Mouse (Mus musculus) G1E (cell line): Measurements from ENCODE around the gene Pcsk4. TPM values are rescaled to one million over a fixed set of nuclear protein-coding genes. Genes with fewer than 3 reads are reported as not detected.

Experiments used
- ATAC-seq: 2 replicates; pipeline ENCODE4 v1.8.0; 2016; ENCODE audit warnings: mild to moderate bottlenecking; ENCODE audit not compliant: insufficient number of reproducible peaks, poor library complexity, low FRiP score, severe bottlenecking; ENCODE audit errors: extremely low read depth
- DNase-seq: peaks from one replicate; pipeline ENCODE4 v3.0.0; 2012; ENCODE audit warnings: low spot score
- H3K27me3 ChIP-seq: 2 replicates; pipeline ENCODE4 v1.6.1; 2012; ENCODE audit warnings: mild to moderate bottlenecking, low read length, inconsistent platforms; ENCODE audit not compliant: insufficient read depth
- H3K36me3 ChIP-seq: replicated peaks from 2 replicates; pipeline ENCODE3; 2012; ENCODE audit warnings: mild to moderate bottlenecking, inconsistent platforms
- H3K4me1 ChIP-seq: 2 replicates; pipeline ENCODE4 v1.6.1; 2012; ENCODE audit warnings: low read depth, low read length, inconsistent platforms, mixed read lengths; ENCODE audit not compliant: insufficient read depth
- H3K4me3 ChIP-seq: 2 replicates; pipeline ENCODE4 v1.5.1; 2012; ENCODE audit warnings: low read depth, mild to moderate bottlenecking, inconsistent platforms, low read length, moderate library complexity, mixed read lengths
- H3K9me3 ChIP-seq: replicated peaks from 2 replicates; pipeline ENCODE4 v1.6.1; 2012; ENCODE audit warnings: inconsistent platforms
- CTCF ChIP-seq: IDR thresholded peaks from 2 replicates; pipeline ENCODE4 v1.5.1; 2012; ENCODE audit warnings: low read depth, low read length, inconsistent platforms, mixed read lengths
- GATA1 ChIP-seq: IDR thresholded peaks from 2 replicates; pipeline ENCODE4 v1.6.1; 2012; ENCODE audit warnings: borderline replicate concordance, low read length, inconsistent platforms, mixed read lengths
- GATA2 ChIP-seq: IDR thresholded peaks from 2 replicates; pipeline ENCODE4 v1.6.1; 2012; ENCODE audit warnings: low read depth, low read length, inconsistent platforms, borderline replicate concordance
- POLR2AphosphoS5 ChIP-seq: IDR thresholded peaks from 2 replicates; pipeline ENCODE4 v1.6.1; 2012; ENCODE audit warnings: low read depth, low read length, inconsistent platforms; ENCODE audit not compliant: insufficient replicate concordance
- TAL1 ChIP-seq: conservative IDR thresholded peaks from 2 replicates; pipeline ENCODE4 v1.6.1; 2012; ENCODE audit warnings: low read depth, low read length, inconsistent platforms, mixed read lengths
- polyA plus RNA-seq: library from polyadenylated mRNA; stranded (reverse); fragments of >175 nt; gene quantifications from 2 replicates; pipeline ENCODE4 v1.2.3, GENCODE M21; 2012
- total RNA-seq, 2 experiments: library from RNA; stranded (forward) in 1 of 2; stranded (reverse) in 1 of 2; fragments of 200-1000 nt in 1 of 2; fragments of >200 nt in 1 of 2; fragmentation: Nextera tagmentation in 1 of 2; gene quantifications; 2 replicates each; pipeline ENCODE4 v1.2.3; 2014 to 2017

Gene Pcsk4
- total and polyA plus RNA-seq, 3 experiments, result 0.87 to 12.4 (median 6.7) TPM

DNA sequence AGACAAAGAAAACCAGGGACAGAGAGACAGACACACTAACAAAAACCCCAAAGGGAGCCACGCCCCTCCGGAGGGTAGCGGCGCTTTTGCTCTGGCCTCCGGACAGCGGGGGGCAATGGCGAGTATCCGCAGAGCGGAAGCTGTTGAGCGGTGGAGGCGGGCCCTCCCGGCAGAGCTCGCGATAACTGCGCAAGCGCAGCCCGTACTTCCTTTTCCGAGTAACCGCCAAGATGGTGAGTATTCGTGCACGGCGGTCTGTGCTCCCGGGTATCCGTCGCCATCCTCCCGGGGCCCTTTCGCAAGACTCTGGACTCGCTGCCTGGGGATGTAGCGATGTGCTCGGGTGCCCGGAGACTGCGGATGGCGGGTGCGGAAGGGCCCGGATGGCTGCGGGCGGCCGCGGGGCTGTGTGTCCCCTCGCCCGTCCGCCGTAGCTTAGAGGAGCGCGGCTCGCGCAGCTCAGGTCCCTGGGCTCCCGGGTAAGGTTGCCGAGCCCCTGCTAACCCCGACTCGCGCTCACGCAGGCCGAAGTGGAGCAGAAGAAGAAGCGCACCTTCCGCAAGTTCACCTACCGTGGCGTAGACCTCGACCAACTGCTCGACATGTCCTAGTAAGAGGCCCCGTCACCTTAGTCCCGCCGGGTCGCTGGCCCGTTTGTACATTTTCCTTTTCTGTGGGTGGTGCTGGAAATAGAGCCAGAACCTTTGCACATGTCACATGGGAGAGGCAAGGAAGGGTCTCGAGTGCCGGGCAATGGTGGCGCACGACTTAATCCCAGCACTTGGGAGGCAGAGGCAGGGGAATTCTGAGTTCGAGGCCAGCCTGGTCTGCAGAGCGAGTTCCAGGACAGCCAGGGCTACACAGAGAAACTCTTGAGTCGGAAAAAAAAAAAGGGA lies 36.8 kb downstream of the Pcsk4 start, which contains the start of gene Rps15:
TSS of gene Rps15 (plus strand) at position 203 of the 896 bp plus-strand sequence.
- peak; percentile 89 for DNase-seq
- Histone ChIP-seq H3K4me3 (peak within 1 kb of the TSS; percentile 83), H3K27me3 (peaks cover 12% of the 10 kb centered on the region), H3K4me1 (peaks cover 57% of the 10 kb centered on the region), H3K9me3 (no peaks in the 10 kb centered on the region), H3K36me3 (peaks cover 50% of the 10 kb centered on the region)
- no peak for TF ChIP-seq GATA1
- no peak for TF ChIP-seq CTCF
- TF ChIP-seq GATA2, result no peak
- no peak for TF ChIP-seq POLR2AphosphoS5
- no peak for TF ChIP-seq TAL1
- ATAC-seq, result peak; percentile 84

DNA sequence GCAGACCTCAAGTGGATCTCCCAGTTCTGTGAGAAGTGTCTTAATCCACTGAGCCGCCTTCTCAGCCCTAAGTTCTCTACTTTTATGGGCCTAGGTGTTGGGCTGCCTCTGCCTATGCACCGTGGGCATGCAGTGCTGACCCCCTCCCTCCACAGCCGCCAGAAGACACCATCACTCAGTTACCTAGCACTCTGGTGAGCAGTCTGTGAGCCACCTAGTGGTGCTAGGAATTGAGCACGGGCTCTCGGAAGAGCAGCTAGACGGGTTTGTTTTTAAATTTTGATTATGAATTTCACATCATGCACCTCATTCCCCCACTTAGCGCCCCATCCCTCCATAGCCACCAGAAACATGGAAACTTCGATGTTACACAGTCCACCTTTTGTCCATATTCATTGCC lies 40.6 kb downstream of the Pcsk4 start:
- Histone ChIP-seq H3K4me3 (no peak overlapping the region), H3K27me3 (no peaks in the 10 kb centered on the region), H3K36me3 (peaks cover 69% of the 10 kb centered on the region), H3K4me1 (peaks cover 43% of the 10 kb centered on the region), H3K9me3 (no peaks in the 10 kb centered on the region)
- DNase-seq (no peak), ATAC-seq (no peak)
- TF ChIP-seq TAL1 (no peak), GATA2 (no peak), POLR2AphosphoS5 (no peak), CTCF (no peak), GATA1 (no peak)

DNA sequence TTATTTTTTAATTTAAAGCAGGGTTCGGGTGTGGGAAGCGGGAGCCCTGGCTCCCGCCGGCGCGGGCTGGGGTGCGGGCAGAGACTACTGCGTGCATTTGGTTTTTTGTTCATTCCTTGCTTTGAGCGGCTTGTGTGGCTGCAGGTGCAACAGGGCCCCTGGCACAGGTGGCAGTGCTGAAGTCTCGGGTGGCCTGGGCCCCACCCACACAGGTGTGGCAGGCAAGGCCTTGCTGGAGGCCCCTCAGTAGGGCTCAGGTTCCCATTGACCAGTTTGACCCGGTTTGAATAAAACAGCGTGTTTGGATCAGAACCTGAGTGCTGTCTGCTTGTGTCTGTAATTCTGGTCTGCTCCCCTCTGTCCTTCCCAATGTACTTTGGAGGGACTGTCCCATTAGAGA lies 41.2 kb downstream of the Pcsk4 start:
- ATAC-seq (no peak), DNase-seq (no peak)
- TF ChIP-seq GATA2 (no peak), TAL1 (no peak), CTCF (no peak)
- no peaks in the 10 kb centered on the region for H3K9me3 ChIP-seq
- H3K4me1 ChIP-seq, result peaks cover 45% of the 10 kb centered on the region
- peaks cover 69% of the 10 kb centered on the region for H3K36me3 ChIP-seq
- H3K4me3 ChIP-seq, result no peak overlapping the region
- H3K27me3 ChIP-seq, result no peaks in the 10 kb centered on the region

DNA sequence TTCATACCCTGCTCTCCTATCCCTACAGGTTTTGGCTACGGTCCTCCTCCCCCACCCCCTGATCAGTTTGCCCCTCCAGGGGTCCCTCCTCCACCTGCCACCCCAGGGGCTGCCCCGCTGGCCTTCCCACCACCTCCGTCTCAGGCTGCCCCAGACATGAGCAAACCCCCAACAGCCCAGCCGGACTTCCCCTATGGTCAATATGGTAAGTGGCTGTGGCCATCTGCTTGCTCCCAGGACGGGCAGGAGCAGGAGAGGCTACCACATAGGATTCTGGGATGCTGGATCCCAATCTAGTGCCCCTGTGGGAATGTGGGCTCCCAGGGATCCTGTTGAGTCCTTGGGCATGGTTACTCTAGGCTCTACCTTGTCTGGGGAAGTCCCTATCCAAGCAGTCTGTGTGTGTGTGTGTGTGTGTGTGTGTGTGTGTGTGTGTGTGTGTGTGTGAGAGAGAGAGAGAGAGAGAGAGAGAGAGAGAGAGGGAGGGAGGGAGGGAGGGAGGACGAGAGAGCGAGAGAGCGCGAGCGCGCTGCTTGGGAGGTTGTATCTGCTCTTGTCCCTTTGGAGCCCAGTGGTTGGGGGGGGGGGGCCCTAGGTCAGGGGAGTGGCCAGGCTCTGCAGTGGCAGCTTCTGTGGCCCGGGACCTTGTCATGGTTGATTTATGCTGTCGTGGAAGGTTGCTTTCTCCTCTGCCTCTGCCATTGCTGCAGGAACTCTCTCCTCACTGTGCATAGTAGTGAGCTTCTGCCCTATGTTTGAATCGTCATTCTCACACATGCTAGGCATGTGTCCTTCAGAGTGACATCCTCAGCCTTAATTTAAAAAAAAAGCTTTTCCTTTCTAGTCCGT lies 43.9 kb downstream of the Pcsk4 start:
- no peak for ATAC-seq

DNA sequence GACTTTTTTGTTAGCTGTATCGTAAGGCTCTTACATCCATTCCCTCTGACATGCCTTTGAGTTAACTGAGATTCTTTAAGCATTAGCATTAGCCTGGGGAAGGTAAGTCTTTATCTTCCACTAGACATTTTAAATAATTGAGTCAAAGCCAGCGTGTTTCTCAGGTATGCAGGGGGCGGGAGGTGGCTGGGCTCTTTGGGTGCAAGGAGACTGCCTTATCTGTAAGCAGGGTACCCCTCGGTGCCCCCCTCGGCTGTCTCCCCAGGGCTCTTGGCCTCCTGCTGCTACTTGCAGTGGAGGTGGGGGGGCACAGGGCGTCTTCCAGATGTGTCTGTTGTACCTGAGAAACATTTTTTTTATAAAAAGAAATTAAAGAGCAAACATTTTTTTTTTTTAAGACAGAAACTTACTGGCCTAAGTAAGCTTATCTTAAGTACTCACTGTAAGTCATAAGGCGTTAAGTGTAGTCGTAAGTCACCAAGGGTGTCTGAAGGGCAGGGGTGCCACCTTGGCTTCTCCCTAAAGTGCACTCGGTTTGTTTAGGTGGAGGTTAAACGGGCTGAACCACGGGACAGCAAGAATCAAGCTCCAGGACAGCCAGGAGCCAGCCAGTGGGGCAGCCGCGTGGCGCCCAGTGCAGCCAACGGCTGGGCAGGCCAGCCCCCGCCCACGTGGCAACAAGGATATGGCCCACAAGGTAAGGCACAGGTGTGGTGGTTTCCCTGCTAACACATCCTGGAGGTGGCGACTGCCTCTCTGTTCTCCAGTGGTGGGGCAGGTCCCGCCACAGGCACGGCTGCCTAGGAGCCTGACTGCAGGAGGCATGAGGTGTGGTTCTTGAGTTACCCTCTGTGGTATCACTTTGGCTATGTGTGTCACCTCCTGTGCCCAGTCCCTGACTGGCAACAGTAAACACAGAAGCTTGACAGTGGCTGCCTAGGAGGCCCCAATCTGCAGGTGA lies 46.5 kb downstream of the Pcsk4 start:
- ATAC-seq (no peak), DNase-seq (no peak)
- Histone ChIP-seq H3K27me3 (no peaks in the 10 kb centered on the region), H3K36me3 (peaks cover 99% of the 10 kb centered on the region), H3K4me3 (no peak overlapping the region), H3K9me3 (no peaks in the 10 kb centered on the region), H3K4me1 (peaks cover 71% of the 10 kb centered on the region)
- TF ChIP-seq TAL1, result no peak
- TF ChIP-seq GATA2, result no peak
- no peak for TF ChIP-seq CTCF
- TF ChIP-seq POLR2AphosphoS5, result no peak
- TF ChIP-seq GATA1, result no peak

More for the DNA sequence above, 43.9 kb downstream of the Pcsk4 start:
- no peak for TF ChIP-seq GATA2
- TF ChIP-seq POLR2AphosphoS5, result no peak
- no peak for TF ChIP-seq CTCF
- no peak for TF ChIP-seq TAL1
- no peak for TF ChIP-seq GATA1
- H3K4me1 ChIP-seq, result peaks cover 61% of the 10 kb centered on the region
- no peaks in the 10 kb centered on the region for H3K9me3 ChIP-seq
- no peak overlapping the region for H3K4me3 ChIP-seq
- no peak for DNase-seq
- no peaks in the 10 kb centered on the region for H3K27me3 ChIP-seq
- peaks cover 89% of the 10 kb centered on the region for H3K36me3 ChIP-seq

DNA sequence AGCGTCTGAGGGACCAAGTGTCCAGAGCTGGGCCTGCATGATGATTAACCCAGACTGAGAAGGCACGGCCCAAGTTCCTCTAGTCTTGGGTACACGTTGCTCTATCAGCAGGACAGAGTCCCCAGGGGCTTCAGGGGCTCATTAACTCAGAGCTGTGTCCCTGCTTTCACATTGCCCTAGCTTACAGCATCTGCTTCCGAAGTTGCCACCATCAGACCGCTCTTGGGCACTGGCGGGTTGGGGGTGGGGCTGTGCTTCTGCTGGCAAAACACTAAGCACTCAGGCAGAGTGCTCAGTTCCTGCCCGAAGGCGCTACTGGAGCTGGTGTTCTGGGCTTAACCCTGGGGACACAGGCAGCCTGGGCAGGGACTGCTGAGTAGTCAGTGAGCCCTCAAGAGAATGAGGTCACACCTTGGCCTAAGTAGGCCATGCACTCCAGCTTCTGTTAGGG lies 47.4 kb downstream of the Pcsk4 start:
- Histone ChIP-seq H3K4me1 (peaks cover 67% of the 10 kb centered on the region), H3K36me3 (peaks cover 99% of the 10 kb centered on the region), H3K27me3 (no peaks in the 10 kb centered on the region), H3K4me3 (no peak overlapping the region), H3K9me3 (no peaks in the 10 kb centered on the region)
- no peak for DNase-seq
- TF ChIP-seq CTCF, result no peak
- no peak for TF ChIP-seq TAL1
- no peak for TF ChIP-seq GATA2
- TF ChIP-seq POLR2AphosphoS5, result no peak
- no peak for TF ChIP-seq GATA1
- no peak for ATAC-seq
